Mouse (Mus musculus) hindbrain, embryonic 16.5 days (tissue): Measurements from ENCODE around the gene Arid3b. TPM values are rescaled to one million over a fixed set of nuclear protein-coding genes. Genes with fewer than 3 reads are reported as not detected.
"Not testable (repeated sequence)": the region's sequence is repeated elsewhere in the genome, so short reads cannot be mapped to it uniquely, and the experiment has no call there.

ENCODE experiments used
- ATAC-seq: fragments of 200-750 bp; cut with Nextera tagmentation; 2 replicates; pipeline ENCODE4 v1.8.0; 2017; ENCODE audit warnings: moderate TSS enrichment, moderate library complexity
- H3K27ac ChIP-seq: fragments of 300-500 bp; sonication (generic); 2 replicates; pipeline ENCODE4 v1.5.1; 2014; ENCODE audit warnings: low read depth, mild to moderate bottlenecking, control low read depth, low read length, moderate library complexity
- H3K27me3 ChIP-seq: fragments of 300-500 bp; sonication (generic); replicated peaks from 2 replicates; pipeline ENCODE4 v1.6.1; 2014; ENCODE audit warnings: low read length; ENCODE audit not compliant: control insufficient read depth, insufficient read depth
- H3K36me3 ChIP-seq: fragments of 300-500 bp; sonication (generic); 2 replicates; pipeline ENCODE4 v1.6.1; 2014; ENCODE audit warnings: mild to moderate bottlenecking, low read length, moderate library complexity, mixed read lengths; ENCODE audit not compliant: control insufficient read depth, insufficient read depth
- H3K4me1 ChIP-seq: fragments of 300-500 bp; sonication (generic); 2 replicates; pipeline ENCODE4 v1.6.1; 2014; ENCODE audit warnings: low read depth, low read length; ENCODE audit not compliant: control insufficient read depth, insufficient read depth
- H3K4me2 ChIP-seq: fragments of 300-500 bp; sonication (generic); 2 replicates; pipeline ENCODE4 v1.6.1; 2014; ENCODE audit warnings: mild to moderate bottlenecking, low read length, control low read depth, moderate library complexity
- H3K4me3 ChIP-seq: fragments of 300-500 bp; sonication (generic); 2 replicates; pipeline ENCODE4 v1.5.1; 2014; ENCODE audit warnings: mild to moderate bottlenecking, low read length, control low read depth, moderate library complexity
- H3K9ac ChIP-seq: fragments of 300-500 bp; sonication (generic); 2 replicates; pipeline ENCODE4 v1.6.1; 2014; ENCODE audit warnings: low read depth, mild to moderate bottlenecking, control low read depth, low read length, moderate library complexity
- H3K9me3 ChIP-seq: fragments of 300-500 bp; sonication (generic); 2 replicates; pipeline ENCODE4 v1.6.1; 2014; ENCODE audit warnings: mild to moderate bottlenecking, low read length, moderate library complexity; ENCODE audit not compliant: control insufficient read depth
- WGBS: fragments of 180-500 bp; shearing (Covaris S2); extraction: QIAGEN DNeasy Blood & Tissue Kit; methylation state at CpG from one replicate; pipeline ENCODE4 v1.1.7; 2014; 5-methylcytosine and 5-hydroxymethylcytosine counted together
- polyA plus RNA-seq: library from polyadenylated mRNA; unstranded; fragments of >200 nt; fragmentation: Nextera tagmentation; extraction: Ambion mirVana; gene quantifications from 2 replicates; pipeline ENCODE4 v1.2.1, GENCODE M21; 2015

The Arid3b gene
- 5.4 and 8.6 TPM in 2 replicates for polyA plus RNA-seq

DNA sequence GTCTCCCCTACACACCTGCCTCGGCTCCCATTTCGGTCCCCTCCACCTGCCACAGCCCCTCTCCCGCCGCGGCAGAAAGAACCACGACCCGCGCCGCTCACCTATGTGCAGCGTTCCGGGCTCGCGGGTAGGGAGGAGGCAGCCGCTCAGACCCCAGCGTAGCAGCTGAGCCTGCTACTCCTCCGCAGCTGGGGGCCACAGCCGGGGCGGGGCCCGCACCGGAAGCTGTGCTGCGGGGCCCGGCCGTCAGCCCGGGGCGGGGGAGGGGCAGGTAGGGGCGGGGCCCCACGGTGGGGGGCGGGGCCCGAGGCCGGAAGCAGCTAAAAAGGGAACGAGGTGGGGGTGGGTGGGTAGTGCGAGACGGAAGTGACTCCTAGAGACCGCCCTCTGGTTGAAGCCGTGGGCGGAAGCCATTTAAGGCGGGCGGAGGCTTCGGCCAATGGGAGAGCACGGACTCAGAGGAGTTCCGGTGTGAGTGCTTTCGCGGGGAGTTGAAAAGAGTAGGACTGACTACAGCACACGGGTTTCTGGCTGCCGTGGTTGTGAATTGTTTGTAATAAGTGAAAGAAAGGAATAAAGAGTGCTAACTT, at the start of gene Arid3b:
TSS of gene Arid3b (minus strand) at position 213 of the 590 bp plus-strand sequence.
- Histone ChIP-seq H3K4me3 (peak within 1 kb of the TSS; percentile 94), H3K9ac (peak within 1 kb of the TSS; percentile 81), H3K27ac (peak within 1 kb of the TSS; percentile 82), H3K27me3 (no peaks in the 10 kb centered on the region), H3K4me2 (peak within 1 kb of the TSS; percentile 85), H3K36me3 (peaks cover 3% of the 10 kb centered on the region; the same call in 1 of the 2 replicates), H3K4me1 (peaks cover 20% of the 10 kb centered on the region), H3K9me3 (no peaks in the 10 kb centered on the region)
- peak; percentile 100 for ATAC-seq
- WGBS = under 1% methylated on average over 43 of the region's 45 CpGs

DNA sequence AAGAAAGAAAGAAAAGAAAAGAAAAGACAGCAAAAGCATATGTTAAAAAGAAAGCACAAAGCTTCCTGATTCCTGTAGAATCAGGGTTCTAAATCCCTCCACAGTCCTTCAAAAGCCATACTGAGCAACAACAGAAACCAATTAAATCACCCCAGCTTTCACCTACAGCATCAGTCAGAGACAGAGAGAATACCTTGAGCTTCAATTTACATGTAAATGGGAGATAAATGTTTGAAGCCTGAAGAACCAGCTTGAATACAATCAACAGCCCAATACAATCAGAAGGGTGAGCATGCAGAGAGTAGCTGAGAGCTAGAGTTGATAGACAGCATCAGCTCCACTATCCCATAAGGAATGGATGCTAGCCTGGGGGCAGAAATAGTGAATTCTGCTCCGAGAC, 46.8 kb upstream of the Arid3b start:
- H3K27ac ChIP-seq = no peak overlapping the region
- no peaks in the 10 kb centered on the region for H3K36me3 ChIP-seq
- H3K4me3 ChIP-seq = no peak overlapping the region
- H3K4me1 ChIP-seq = no peaks in the 10 kb centered on the region
- no peak overlapping the region for H3K4me2 ChIP-seq
- no peak overlapping the region for H3K9ac ChIP-seq
- H3K9me3 ChIP-seq = no peaks in the 10 kb centered on the region
- 64% methylated on average over 1 of the region's 1 CpGs for WGBS
- H3K27me3 ChIP-seq = no peaks in the 10 kb centered on the region
- no peak for ATAC-seq

DNA sequence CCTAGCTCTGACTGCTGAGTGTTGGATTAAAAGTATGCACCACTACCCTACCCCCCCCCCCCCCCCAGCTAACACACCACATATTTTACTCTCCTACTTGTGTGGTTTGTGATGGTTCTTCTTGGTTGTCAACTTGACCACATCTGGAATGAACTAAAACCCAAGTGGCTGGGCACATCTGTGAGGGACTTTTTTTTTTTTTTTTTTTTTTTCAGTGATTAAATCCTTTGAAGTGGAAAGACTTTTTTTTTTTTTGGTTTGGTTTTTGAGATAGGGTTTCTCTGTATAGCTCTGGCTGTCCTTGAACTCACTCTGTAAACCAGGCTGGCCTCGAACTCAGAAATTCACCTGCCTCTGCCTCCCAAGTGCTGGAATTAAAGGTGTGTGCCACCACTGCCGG, 45.2 kb upstream of the Arid3b start:
- not testable (repeated sequence) for H3K27ac ChIP-seq, H3K4me1 ChIP-seq, H3K9me3 ChIP-seq, H3K36me3 ChIP-seq, H3K27me3 ChIP-seq, H3K4me3 ChIP-seq, H3K4me2 ChIP-seq, H3K9ac ChIP-seq, ATAC-seq
- 95% methylated on average over 2 of the region's 2 CpGs for WGBS

DNA sequence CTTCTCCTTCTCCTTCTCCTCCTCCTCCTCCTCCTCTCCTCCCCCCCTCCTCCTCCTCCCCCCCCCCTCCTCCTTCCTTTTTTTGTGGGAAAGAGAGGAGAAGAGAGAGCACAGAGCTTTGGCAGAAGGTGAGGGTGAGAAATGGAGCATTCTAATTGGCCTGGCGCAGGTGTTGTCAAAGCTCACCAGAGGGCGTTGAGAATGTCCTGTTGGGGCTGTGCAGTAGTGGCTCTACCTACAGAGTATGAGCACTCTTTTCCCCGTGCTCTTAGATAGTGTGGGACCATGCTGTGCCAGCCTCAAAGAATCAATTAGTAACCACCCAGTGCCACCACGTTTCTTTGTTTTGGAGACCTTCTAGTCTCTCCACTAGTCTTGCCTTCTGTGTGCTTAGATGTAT, 43.7 kb upstream of the Arid3b start:
- H3K4me2 ChIP-seq = no peak overlapping the region
- H3K36me3 ChIP-seq = no peaks in the 10 kb centered on the region
- WGBS = 20% methylated on average over 4 of the region's 4 CpGs
- no peaks in the 10 kb centered on the region for H3K9me3 ChIP-seq
- H3K4me1 ChIP-seq = no peaks in the 10 kb centered on the region
- H3K27ac ChIP-seq = no peak overlapping the region
- H3K9ac ChIP-seq = no peak overlapping the region
- H3K4me3 ChIP-seq = no peak overlapping the region
- ATAC-seq = no peak
- no peaks in the 10 kb centered on the region for H3K27me3 ChIP-seq

DNA sequence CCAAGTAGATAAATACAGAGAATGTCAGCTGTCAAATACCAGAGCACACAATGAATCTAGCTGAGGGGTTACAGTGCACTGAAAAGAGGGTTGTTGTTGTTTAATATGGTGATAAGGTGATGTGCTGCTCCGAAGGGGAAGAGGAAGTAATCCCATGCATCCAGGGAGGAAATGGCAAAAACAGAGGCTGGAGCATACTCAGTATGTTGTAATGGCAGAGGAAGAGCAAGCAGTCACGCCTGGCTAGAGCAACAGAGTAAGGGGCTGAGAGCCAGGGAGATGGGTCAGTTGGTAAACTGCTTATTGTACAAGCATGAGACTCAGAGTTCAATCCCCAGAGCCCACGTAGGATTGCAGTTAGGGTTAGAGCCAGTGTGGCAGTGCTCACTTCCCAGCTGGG, 42.6 kb upstream of the Arid3b start:
- Histone ChIP-seq H3K36me3 (no peaks in the 10 kb centered on the region), H3K27me3 (no peaks in the 10 kb centered on the region), H3K4me3 (no peak overlapping the region), H3K27ac (no peak overlapping the region), H3K9ac (no peak overlapping the region), H3K4me2 (no peak overlapping the region), H3K4me1 (no peaks in the 10 kb centered on the region), H3K9me3 (no peaks in the 10 kb centered on the region)
- ATAC-seq = no peak
- 56% methylated on average over 3 of the region's 3 CpGs for WGBS

DNA sequence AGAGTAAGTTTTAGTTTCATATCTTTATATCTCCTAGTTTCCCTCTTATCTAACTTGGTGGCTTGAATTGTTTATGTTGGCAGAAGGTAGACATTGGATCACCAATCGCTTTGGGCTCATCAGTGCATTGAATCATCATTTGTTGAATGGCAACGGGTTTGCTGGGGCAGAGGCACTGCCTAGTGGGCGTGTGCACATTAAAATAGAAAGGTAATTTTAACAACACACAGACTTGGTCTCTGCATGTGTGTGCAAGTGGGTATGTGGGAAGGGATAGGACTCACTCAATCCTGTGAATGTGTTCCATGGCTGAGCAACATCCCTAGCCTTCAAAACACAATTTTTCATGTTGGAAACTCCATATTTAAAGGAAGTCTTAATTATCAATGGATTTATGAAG, 38.4 kb upstream of the Arid3b start:
- no peak overlapping the region for H3K27ac ChIP-seq
- 71% methylated on average over 3 of the region's 3 CpGs for WGBS
- H3K4me3 ChIP-seq = no peak overlapping the region
- H3K4me1 ChIP-seq = no peaks in the 10 kb centered on the region
- no peaks in the 10 kb centered on the region for H3K27me3 ChIP-seq
- H3K9me3 ChIP-seq = no peaks in the 10 kb centered on the region
- no peaks in the 10 kb centered on the region for H3K36me3 ChIP-seq
- no peak overlapping the region for H3K9ac ChIP-seq
- H3K4me2 ChIP-seq = no peak overlapping the region
- ATAC-seq = no peak

DNA sequence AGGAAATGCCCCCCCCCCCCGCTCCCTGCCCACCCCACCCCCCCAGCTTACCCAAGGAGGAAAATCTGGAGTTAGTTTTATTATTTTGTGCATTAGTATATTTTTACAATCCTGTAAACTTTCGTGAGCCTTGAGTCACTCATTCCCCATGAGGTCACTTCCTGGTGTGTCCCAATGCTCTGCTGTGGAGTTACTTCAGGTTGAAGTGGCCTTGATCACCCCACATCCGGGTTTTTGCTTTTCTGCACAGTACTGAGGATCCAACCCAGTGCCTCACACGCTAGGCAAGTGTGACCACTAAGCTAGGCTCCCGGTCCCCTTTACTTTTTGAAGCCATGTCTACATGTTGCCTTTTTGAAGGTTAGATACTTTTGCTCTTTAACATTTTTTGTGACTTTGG, 37.5 kb upstream of the Arid3b start:
- Histone ChIP-seq H3K9ac (no peak overlapping the region), H3K4me1 (no peaks in the 10 kb centered on the region), H3K9me3 (no peaks in the 10 kb centered on the region), H3K36me3 (no peaks in the 10 kb centered on the region), H3K27me3 (no peaks in the 10 kb centered on the region), H3K4me2 (no peak overlapping the region), H3K4me3 (no peak overlapping the region), H3K27ac (no peak overlapping the region)
- 80% methylated on average over 5 of the region's 5 CpGs for WGBS
- ATAC-seq = no peak

DNA sequence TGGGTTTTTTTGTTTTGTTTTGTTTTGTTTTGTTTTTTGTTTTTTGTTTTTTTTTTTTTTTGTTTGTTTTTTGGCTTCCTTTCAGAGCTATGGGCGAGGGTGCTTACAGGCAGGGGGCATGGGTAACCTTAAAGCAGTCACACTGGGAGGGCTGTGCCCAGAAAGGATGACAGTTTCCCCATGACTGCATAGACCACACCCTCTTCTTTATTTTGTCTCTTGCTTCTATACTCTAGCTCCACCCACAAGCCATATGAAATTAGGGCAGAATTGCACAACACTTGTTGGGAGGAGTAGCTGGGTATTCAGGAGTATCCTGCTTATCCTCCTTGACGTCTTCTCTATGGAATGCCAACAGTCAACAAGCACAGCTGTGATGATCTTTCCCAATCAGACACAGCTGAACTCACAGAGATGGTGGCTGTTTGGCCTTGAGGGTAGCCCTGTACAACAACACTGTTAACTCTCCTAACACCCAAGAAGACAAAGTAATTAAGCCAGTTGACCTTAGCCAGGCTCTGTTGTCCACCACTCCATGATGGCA, 33.8 kb upstream of the Arid3b start:
- H3K9me3 ChIP-seq = no peaks in the 10 kb centered on the region
- ATAC-seq = no peak
- no peaks in the 10 kb centered on the region for H3K27me3 ChIP-seq
- H3K27ac ChIP-seq = no peak overlapping the region
- no peak overlapping the region for H3K9ac ChIP-seq
- H3K4me3 ChIP-seq = no peak overlapping the region
- 41% methylated on average over 2 of the region's 2 CpGs for WGBS
- no peak overlapping the region for H3K4me2 ChIP-seq
- H3K4me1 ChIP-seq = no peaks in the 10 kb centered on the region
- H3K36me3 ChIP-seq = no peaks in the 10 kb centered on the region

DNA sequence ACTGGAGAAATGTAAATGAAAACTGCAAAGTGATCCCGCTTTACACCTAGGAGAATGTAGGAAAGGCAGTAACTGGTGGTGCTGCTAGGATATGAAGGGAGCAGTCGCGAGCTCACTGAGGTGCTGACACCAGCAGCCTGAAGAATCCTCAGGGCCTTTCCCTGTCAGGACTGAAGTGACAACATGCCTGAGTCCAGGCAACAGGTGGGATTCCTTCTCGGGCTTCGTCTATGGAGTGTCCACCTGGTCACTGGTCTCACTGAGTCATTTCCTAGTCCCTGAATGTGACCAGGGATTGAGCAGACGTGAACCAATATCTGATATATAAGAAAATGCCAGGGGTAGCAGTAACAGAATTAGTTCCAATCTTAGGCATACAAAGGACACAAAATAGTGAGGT, 32.2 kb upstream of the Arid3b start:
- WGBS = 85% methylated on average over 6 of the region's 6 CpGs
- Histone ChIP-seq H3K4me2 (no peak overlapping the region), H3K36me3 (no peaks in the 10 kb centered on the region), H3K4me1 (no peaks in the 10 kb centered on the region), H3K27ac (no peak overlapping the region), H3K9me3 (no peaks in the 10 kb centered on the region), H3K27me3 (no peaks in the 10 kb centered on the region), H3K9ac (no peak overlapping the region), H3K4me3 (no peak overlapping the region)
- no peak for ATAC-seq
